Mouse (Mus musculus) right cerebral cortex, adult 2 months (tissue): ENCODE data around the gene Sema4c.

Experiments
- DNase-seq, 2 experiments: peaks; one replicate each; pipeline ENCODE4 v3.0.0; 2021 to 2022; ENCODE audit warnings: low spot score in 2 of 2

Gene Sema4c

GRCm38 (mm10) chr1:36579974-36580383 is 21.8 kb upstream of the Sema4c start:
- DNase-seq, result no peak

GRCm38 (mm10) chr1:36576991-36577675 is 19.0 kb upstream of the Sema4c start:
- DNase-seq, result no peak

DNA sequence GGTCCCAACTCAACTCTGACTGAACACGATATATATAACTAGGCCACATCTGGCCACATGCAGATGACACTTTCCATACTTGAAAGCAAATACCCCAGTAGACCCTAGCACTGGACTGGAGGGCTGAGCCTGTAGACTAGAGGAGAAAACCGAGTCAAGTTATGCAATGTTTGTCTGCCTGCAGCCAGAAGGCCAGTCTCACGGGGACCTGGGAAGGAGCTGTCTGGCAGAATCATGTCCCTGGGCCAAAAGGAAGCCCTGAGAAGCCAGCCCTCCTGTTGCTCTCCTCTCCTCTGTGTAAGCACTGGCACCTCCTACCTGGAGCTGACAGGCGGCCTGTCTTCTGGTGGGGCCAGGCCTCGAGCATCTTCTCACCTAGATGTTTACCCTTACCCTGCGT is 17.2 kb upstream of the Sema4c start:
- DNase-seq, result no peak

DNA sequence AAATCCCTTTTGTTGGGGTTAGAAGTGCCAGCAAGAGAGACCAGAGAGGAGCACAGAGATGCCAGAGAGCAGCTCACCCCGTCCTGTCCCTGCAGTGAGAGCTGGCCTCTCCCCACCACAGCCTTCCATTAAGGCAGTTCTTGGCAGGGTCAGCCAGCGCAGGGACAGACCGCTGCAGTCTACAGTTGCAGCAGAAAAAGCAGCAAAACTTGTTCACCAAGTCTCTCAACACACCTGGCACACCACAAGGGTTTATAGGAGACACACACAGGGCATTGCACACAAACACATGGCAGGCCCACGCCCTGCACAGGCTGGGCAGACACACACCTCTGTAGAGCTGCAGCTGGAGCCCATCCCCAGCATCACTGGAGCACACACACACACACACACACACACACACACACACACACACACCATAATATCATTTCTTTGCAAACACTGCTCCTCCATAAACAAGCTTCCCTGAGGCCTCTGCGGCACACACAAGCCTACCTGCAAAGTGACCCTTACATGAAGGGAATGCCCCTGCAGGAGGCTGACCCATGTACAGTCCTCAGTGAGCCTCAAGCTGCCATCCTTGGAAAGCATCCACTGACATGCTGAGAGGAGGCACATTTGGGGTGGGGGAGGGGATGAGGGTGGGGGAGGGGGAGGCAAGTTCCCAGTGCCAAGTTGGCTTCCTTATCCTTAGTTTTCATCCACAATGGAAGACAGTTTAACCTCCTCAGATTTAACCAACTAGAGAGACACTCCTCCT is 16.2 kb upstream of the Sema4c start:
- DNase-seq, result no peak

GRCm38 (mm10) chr1:36573524-36573923 is 15.4 kb upstream of the Sema4c start:
- no peak for DNase-seq

GRCm38 (mm10) chr1:36572709-36573108 is 14.6 kb upstream of the Sema4c start:
- DNase-seq, result no peak

- DNase-seq, result no peak
Observed at GRCm38 (mm10) chr1:36572140-36572700, 14.1 kb upstream of the Sema4c start.

DNA sequence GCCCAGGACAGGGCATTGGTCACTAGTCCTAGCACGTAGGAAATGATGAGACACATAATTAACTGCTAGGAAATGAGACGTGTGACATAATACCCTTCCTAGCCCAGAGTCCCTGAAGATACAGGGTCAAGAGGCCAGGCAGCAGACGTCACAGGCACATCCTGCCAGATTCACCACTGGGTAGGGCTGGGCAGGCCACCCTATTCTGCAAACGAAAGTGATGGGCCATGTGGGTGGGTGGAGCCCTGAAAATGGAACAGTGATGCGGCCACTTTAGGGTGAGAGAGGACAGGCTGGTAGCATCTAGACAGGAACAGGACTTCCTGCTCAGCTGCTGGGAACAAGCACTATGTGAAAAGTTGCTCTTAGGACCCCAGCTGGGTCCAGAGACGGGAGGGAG is 13.5 kb upstream of the Sema4c start:
- DNase-seq, result no peak

GRCm38 (mm10) chr1:36570320-36570719 is 12.2 kb upstream of the Sema4c start:
- DNase-seq, result no peak

DNA sequence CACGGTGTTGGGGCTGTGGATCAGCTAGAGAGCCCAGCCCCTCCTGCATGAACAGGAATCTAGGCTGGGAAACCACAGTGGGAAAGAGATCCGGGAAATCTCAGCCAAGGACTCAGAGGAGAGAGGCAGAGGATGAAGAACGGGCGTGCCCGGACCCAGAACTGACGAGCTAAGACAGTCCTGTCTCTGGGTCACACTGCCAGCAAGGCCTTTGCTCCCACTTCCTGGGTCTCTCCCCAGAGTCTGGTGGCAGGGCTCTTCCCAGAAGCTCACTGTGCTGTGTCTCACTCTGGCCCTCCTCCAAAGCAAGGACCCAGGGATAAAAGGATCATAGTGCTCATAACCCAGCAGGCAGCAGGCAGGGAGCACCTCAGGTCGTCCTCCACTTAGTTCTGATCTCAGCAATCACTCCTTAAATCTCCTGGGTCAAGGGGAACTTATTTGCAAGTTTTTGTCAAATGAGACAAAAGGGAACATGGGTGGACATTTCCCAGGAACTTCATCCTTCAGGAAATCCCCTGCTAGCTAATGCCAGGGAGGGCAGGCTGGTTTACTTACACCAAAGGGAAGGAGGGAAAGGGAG is 11.6 kb upstream of the Sema4c start:
- no peak for DNase-seq

GRCm38 (mm10) chr1:36568776-36569175 is 10.6 kb upstream of the Sema4c start:
- no peak for DNase-seq

GRCm38 (mm10) chr1:36567818-36568603 is 9.9 kb upstream of the Sema4c start:
- no peak for DNase-seq

GRCm38 (mm10) chr1:36566425-36566824 is 8.3 kb upstream of the Sema4c start:
- no peak for DNase-seq

DNA sequence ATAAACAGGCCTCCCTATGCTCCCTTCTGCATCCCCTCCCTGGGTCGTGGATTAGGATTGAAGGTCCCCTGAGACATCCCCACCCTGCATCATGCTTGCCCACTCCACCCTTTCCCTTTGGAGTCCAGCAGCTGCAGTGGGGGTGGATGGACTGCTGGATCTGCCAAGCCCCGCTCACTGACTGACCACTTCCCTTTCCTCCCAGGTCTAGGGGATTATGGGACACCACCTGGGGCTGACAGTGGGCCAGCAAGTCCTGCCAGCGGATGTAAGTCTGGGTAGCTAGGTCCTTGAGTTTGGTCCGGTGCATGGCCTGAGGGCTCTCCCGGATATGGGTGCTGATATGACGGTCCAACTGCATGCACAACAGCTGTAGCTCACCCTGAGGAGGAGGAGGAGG is 6.0 kb upstream of the Sema4c start:
- DNase-seq, result no peak

DNA sequence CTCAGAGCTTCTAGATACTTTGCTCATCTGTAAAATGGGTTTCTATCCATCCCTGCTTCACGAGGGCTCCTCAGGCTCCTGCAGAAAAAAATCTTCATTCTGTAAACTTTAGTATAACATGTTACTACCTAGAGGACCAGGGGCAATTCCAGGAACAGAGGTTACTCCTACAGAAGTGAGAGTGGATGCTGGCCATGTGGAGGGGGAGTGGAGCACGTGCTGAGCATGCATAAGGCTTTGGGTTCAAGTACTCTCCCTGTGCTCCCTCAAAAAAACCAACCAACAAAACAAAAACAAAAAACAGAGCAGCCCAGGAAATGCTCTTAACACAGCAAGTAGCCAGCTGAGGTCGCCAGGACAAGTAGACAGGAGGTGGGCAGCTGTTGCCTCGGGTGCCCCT is 5.5 kb upstream of the Sema4c start:
- no peak for DNase-seq

DNA sequence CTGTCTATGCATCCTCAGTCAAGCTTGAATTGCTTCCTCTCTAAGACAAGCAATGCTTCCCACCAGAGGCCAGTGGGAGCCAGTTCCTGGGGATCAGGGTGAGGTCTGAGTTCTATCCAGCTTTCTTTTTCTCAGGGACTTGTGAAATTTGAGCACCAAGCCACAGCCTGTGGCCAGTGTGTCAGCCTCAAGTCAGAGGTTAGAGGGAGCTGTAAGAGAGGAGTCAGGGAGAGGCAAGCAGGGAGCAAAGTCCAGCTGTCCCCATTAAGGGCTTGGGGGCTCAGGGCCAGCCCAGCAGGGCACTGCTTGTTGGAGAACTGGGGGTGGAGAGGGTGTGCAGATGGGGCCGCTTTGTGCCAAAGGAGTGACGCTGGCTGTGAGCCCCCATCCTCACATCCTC is 5.0 kb upstream of the Sema4c start:
- DNase-seq, result no peak

GRCm38 (mm10) chr1:36562388-36562787 is 4.2 kb upstream of the Sema4c start:
- DNase-seq, result no peak

DNA sequence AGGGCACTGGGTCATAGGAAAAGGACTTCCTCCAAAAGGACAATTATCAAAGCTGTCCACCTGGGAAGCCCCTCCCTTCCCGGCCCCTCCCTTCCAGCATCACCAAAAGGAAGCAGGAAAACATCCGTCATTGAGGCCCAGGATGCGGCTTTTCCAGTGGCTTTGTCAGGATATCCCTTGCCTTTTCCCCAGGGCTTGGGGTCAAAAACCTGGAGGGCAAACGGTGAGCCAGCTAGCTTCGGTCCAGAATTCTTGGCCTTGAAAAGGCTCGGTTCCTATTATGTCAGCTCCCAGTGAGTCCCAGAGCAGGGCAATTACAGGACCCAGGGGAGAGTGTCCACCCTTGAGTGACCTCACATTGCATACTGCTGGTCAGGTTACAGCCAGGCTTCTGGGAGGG is 2.8 kb upstream of the Sema4c start:
- DNase-seq, result no peak

DNA sequence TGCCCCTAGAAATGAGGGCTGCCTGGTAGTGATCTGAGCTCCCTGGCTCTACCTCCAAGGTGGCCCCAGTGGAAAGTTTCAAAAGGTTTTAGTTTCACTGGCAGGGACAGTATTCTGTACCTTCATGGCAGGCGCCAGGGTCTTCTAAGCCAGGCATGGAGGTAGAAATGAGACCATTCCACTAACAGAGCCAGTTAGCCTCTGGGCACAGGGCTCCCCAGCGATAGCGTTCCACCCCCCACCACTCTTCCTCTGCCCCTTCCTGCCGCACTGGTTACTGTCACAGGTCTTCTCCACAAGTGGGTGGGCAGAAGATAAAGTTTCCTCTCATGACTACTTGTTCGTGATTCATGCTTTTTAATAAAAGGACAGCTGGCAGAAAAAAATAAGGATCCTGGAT is 1.7 kb upstream of the Sema4c start:
- DNase-seq, result no peak

DNA sequence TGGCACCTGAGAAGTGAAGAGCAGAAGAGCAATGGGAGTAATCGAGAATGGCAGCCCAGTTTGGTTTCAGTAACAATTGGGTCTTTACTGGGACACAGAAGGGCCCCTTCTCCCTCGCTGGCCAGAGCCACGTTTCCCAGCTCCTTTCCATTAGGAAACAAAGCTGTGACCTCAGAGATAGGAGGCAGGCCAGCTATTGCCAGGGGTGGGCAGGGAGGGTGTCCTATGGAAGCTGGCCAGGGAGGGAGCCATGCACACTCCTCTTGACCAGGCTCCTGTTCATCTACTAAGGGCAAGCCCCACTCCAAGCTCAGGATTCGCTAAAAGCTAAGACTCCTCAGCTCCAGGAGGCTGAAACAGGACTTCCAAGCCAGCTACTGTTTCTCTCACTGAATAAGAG is 1.1 kb upstream of the Sema4c start:
- DNase-seq, result no peak

DNA sequence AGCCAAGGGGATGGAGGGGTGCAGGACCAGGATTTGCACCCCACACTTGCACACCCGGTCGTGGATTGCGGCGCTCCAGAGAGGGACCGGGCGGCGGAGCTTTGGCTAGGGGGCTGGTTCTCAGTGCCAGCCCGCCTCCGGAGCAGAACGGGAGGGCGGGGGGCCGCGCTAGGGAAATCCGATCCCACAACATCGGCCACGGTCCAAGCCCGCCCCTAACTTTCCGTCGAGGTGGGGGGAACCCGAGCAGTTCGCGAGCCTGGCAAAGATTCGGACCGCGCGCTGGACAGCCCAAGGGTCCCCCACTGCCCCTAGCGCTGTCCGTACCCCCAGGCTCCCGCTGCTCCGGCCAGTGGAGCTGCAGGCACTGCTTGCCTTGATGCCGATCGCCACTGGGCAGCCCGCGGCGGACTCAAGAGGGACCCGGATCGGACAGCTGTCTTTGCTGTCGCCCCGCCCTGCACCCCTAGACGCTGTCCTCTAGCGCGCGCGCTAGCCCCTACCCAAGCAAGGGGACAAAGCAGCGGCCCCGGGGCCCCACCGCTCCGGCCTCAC is 615 bp downstream of the Sema4c start:
- peak; percentile 58 to 68 for DNase-seq
